Mouse (Mus musculus): ENCODE measurements around the gene Ctsh.
"Not testable (repeated sequence)": the region's sequence is repeated elsewhere in the genome, so short reads cannot be mapped to it uniquely, and the experiment has no call there.

The Ctsh gene

DNA sequence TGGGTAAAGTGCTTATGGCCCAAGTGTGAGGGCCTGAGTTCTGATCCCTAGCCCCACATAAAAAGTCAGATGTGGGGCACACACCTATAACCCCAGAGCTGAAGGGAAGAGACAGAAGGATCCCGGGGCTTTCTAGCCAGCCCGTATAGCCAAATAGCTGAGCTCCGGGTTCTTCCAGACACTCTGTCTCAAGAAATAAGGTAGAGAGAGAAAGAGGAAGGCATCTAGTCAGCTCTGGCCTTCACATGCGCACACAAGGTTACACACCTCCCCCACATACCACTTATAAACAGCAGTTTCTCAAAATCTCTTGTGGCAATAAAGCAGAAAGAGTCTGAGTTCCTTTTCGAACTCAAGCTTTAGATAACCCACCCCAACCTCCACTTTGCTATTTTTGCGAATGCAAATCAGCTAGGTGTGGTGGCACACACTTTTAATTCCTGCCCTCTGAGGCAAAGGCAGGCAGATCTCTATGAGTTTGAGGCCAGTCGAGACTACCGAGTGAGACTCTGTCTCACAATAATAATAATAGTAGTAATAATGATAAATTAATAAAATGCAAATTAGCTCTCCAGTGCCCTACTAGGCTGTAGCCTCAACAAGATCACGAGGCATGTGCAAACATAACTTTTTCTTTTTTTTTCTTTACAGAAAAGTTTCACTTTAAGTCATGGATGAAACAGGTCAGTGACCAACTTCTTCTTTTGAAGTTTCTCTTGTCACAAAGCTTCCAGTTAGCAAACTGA lies 6.0 kb downstream of the Ctsh start:
- DNase-seq = no peak

DNA sequence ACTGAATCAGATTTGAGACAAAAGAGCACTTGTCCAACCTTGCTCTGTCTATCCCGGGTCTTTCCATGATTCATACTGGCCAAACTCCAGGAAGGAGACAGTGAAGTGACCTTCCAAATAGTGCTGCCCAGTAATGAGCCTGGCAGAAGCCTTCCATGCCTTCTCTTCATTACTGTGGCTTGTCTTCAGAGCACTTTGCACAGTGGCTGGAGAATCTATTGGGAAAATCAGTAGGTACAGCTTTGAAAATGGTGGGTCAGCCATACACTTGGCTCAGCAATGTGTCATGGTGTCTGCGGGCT lies 6.6 kb downstream of the Ctsh start:
- no peak for DNase-seq

DNA sequence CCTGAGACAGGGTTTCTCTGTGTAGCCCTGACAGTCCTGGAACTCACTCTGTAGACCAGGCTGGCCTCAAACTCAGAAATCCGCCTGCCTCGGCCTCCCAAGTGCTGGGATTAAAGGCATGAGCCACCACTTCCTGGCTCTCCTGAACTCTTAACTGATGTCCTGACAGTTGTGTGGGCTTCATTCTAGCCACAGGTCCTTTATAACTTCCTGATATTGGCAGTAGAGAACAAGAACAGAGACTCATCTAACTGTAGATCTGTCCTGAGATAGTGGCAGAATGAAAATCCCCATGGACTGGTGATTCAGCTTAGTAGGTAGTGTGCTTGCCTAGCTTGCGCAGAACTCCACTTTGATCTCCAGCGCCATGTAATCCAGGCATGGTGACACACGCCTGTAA lies 7.0 kb downstream of the Ctsh start:
- DNase-seq = not testable (repeated sequence)

DNA sequence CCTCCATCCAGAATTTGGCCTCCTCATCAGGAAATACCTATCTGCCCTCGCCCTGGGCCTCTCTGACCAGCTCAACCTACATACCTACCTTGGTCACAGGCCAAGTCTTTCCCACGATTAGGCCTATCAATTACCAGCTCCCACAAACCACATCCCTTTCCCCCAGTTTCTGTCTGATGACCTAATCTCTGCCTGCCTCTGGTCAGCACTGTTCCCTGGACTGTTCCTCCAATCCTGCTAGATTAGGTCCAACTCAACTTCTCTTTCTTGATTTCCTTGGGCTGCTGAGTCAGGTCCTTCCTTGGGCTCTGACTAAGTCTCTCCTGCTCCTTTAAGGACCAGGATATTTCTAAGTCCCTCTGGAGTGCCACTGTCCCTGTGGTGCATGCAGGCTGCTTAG lies 13.4 kb downstream of the Ctsh start:
- no peak for DNase-seq

DNA sequence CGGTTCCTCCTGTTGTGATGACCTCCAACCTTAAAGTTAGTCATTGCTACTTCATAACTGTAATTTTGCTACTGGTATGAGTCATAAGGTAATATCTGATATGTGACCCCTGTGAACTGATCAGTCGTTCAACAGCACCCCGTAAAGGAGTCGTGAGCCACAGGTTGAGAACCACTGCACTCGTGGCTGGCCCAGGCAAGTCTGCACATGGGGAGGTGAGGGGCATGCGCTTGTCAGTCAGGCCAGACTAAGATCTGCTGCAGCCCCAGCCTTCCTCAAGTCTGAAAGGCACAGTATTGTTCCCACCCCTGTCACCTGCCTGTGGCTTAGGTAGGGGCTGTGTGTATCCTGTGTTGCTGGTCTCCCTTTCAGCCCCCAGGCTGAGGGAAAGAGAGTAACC lies 14.8 kb downstream of the Ctsh start:
- DNase-seq = no peak

DNA sequence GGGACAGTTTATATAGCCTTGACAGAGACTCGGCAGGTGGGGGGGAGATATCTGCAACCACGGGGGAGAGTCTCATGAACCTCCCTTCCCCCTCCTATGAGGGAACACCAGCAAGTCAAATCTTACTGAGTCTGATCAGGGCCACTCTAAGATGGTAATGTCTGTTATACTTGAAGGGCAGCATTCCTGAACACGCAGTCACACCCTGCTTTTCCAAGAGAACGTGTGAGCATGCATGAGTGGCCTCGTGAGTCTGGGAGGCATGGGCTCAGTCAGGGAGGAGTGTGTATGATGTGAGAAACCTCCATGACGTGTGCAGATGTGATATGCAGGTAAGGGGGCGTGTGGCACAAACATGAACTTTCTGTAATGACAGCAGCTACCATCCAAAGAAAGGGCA lies 15.5 kb downstream of the Ctsh start:
- DNase-seq = no peak

DNA sequence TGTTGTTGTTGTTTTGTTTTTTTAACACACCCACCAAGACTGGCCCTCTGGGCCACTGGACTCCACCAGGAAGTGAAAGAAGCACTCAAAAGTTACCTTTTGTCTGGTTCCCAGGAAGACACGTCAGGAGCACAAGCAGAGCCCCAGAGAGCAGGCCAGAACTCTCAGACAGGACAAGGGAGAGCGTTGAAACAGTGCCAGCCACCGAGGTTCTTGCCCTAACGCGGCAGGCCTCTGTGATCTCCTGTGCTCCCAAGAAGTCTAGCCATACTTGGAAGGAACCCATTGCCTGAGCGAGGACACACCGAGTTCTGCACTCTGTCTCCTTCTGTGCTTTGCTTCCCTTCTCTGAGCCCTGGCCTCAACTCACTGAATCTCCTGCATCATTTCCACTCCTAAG lies 16.2 kb downstream of the Ctsh start:
- no peak for DNase-seq

DNA sequence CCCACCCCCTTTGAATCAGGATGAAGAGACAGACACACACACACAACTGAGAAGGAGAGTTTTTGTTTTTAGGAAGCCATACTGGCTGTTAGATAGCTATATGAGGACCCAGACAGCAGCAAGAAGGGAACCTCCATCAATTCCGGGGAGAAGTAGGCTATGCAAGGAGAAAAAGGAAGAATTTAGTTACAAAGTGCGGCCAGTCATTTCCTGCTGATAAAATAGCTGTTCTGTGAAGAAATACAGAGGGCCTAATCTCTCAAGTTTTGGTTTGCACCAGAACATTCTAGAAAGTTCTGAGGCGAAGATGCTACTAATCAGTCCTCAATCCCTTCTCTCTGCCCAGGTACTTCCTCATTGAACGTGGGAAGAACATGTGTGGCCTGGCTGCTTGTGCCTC lies 21.4 kb downstream of the Ctsh start:
- DNase-seq = no peak

DNA sequence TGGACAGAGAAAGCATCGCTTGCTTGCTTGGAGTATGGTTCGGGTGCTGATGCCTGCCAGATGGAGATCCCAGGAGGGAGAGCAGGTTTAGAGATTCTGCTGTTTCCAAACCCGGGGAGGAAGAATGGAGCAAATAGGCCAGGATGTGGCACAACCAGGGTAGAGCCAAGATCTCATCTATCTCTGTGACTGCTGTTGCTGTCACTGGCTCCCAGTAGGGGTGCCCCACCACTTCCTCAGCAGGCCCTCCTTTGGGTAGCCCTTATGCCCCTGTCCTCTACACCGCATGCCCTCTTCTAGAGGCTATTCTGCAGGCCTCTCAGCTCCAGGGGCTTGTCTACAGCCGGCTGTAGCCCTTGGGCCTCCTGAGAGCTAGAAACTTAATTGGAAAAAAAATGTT lies 22.2 kb downstream of the Ctsh start:
- DNase-seq = no peak

DNA sequence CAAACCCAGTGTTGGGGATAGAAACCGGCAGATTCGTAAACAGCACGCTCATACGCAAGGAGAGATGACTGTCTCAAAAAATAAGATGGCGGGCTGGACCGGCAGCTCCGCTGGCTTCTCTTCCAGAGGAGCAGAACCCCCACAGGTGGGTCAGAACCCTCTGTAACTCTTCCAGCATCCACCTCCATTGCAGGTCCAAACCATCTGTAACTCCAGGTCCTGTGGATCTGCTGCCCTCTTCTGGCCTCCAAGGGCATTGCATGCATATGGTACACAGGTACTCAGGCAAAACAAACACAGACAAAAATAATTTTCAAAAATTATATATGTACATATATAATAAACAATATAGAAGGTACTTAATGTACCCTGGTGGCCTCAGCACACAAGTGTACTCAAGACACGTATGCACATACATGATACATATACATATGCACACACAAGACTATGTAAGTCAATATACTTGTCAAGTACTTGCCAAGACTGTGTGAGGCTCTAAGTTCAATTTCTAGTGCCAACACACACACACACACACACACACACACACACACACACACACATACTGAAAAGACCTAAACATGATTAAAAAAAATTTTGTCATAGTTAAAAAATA lies 23.0 kb downstream of the Ctsh start:
- peak; percentile 20 for DNase-seq

DNA sequence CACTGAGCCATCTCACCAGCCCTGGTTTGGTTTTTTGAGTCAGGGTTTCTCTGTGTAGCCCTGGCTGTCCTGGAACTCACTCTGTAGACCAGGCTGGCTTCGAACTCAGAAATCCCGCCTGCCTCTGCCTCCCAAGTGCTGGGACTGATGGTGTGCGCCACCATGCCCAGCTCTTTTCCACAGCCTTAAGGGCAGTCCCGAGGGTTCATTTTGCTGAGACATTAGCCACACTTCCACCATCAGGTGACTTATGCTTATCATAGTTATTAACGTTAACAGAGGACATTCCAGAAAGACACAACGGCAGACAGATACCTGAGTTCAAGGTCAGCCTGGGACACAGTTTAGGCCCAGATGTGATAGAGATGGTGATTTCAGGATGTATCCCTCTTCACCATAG lies 28.0 kb downstream of the Ctsh start:
- not testable (repeated sequence) for DNase-seq

DNA sequence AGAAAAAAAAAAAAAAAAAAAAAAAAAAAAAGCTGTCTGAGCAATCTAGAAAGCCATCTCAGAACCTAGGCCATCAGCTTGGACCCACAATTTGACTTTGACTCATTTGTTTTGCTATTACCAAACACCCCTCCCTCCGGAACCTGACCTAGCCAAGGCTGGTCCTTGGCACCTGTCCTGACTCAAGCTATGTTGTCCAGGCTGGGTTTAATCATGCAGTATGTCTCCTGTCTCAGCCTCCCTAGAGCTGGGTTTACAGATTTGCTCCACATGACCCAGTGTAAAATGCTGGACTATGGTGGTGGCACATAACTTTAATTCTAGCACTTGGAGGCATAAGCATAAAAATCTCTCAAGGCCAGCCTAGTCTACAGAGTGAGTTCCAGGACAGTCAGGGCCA lies 29.0 kb downstream of the Ctsh start:
- DNase-seq = no peak

DNA sequence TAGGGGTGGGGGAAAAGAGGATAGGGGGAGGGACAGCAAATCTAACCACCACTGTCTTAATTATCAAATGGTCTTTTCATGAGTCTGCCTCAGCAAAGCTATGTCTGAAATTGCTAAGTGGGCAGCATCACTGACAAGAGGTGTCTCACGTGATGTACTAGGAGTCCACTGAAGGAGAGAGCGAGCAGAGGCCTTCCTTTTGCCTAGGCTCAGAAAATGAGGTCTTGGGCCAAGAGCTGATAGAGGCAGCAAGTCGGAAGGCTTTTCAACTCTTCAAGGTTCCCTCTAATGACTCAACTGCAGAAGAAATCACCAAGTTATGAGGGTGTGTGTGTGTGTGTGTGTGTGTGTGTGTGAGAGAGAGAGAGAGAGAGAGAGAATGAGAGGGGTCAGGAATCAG lies 30.2 kb downstream of the Ctsh start:
- no peak for DNase-seq

DNA sequence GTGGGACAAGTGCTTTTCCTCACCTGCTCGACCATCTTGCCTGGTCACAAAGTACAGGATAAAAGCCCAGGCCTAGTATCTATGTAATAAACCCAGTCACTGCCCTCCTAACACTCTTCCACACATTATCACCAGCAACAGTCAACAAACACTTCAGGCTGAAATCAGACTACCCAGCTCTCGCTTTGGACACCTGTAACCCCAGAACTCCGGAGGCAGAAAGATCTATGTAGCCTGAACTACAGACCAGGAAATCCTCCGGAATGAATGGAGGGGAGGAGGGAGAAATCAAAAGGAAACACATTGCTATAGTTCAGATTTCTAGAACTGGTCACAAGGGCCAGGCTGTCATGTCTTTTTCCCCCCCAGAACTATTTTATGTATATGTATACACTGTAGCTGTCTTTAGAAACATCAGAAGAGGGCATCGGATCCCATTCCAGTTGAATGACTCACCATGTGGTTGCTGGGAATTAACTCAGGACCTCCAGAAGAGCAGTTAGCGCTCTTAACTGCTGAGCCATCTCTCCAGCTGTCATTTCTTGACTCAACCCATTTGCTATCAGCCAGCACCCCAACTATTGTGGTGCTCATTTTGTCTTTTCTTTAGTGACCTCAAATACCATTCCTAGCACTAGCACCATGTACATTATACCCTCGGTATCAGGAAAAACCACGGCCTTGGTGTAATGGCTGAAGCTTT lies 31.0 kb downstream of the Ctsh start:
- DNase-seq = no peak

DNA sequence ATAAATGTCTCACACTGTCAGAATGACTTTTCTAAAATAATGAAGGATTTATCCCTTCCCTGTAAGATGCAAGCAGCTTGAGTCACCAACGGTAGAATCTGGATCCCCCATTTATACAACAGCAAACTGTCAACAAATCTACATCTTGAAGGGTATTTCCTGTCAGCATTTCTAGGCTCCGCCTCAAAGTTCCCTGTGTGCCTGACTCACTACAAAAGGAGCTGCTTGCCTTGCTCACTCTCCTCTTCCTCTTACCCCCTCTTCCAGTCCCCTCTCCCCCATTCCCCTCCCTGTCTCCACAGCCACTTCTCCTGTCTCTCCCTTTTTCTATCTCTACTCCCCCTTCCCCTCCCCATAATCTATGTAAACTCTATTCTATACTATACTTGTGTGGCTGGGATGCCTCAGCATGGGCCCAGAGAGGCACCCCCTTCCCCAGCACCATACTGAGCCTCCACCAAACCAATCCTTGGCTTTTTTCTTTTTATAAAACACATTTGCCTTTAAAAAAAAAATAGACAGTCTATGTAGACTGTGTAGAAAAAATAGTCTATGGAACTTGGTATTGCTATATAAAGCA lies 34.0 kb downstream of the Ctsh start:
- no peak for DNase-seq

DNA sequence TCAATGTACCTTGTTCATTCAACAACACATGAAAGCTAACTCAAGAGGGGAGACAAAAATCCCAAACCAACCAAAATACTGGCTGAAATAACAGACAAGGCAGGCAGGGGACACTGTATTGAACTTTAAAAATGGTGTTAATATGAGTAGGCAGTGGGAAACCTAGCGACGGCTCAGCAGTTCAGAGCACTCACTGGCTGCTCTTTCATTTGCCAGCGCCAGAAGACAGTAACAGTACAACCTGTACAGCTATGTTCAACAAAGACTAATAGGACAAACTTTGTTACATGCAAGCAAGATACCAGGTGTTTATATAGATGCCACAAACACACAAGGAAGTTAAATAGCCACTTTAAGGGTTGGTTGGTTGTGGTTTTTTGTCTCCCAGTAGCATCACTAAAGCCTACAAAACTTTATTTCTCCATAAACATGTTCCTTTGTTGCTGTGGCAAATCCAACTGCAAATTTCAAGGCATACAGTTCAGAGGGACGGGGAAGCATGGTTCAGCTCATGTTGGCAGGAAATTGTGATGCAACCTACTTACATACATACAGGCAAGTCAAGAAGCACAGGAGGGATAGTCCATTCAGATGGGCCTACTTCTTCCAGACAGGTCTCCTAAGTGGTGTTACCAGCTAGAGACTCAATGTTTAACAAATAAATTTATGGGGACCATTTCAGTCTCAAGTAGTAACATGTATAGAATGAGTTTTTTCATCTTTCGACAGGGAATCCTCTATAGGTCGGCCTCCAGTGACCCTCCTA lies 35.6 kb downstream of the Ctsh start:
- no peak for DNase-seq

DNA sequence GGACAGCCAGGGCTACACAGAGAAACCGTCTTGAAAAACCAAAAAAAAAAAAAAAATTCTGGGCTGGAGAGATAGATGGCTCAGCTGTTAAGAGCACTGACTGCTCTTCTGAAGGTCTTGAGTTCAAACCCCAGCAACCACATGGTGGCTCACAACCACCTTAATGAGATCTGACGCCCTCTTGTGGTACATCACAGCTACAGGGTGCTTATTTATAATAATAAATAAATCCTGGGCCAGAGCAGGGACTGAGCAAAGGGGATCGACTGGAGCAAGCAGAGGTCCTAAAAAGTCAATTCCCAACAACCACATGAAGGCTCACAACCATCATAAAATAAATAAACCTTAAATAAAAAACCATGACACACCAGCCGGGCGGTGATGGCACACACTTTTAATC lies 45.0 kb downstream of the Ctsh start:
- DNase-seq = no peak

DNA sequence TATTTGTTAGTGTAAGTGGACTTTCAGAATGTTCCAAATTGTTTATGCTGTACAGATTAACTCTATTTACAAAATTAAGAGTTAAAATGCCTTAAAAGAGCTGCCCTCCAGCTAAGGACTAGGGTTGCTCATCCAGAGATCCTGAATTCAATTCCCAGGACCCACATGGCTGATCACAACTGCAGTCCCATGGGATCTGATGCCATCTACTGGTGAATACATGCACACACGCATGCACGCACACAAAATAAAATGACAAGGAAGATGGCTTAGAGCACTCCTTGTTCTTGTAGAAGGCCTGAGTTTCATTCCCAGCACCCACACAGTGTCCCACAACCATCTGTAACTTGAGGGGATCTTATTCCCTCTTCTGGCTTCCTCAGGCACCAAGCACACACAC lies 46.8 kb downstream of the Ctsh start:
- DNase-seq = no peak

DNA sequence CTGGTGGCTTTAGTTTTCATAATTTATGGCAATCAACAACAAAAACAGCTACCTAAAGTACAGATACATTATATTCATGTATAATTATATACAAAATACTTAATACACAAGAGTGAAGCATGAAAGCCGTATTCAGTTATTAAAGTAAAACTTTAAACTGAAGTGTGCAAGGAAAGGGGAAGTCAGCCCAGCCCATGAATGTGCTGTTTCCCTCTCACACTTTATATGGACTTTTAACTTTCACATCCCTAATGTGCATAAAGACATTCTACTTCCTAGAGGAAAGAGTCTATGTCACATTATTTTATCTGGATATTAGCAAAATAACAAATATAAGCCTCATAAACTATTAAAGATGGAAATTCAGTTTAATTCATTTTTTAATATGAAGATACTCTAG lies 51.5 kb downstream of the Ctsh start:
- DNase-seq = no peak

DNA sequence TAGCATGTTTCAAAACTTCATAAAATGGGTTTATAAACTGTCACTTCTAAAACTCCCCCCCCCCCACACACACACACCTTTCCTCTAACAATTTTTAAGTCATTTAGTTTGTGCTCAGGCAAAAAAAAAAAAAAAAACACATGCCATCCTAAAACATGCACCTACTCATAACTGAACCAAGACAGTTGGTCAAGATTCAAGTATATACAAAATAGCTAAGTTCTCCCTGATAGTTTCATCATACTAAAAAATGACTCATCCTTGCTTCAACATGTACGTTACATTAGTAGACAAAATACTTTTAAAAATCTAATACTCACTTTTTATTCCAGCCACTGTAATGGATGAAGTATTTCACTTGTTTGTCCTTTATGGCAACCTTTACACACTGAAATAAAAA lies 53.0 kb downstream of the Ctsh start:
- no peak for DNase-seq

DNA sequence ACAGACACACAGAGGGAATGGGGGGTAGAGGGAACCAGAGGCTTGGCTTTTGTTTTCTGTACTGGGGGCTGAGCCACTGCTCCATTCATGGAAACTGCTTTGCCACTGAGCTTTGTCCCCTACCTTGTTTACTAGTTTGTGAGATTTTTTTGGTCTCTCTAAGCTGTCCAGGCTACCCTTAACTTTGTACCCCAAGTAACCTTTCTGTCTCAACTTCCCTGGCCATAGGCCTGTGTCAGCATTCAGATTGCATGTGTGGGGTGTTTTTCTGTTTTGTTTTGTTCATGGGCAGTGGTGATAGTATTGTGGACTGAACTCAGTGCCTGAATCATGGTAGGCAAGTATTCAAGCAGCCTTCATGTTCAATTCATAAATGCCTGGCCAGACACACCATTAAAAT lies 54.3 kb downstream of the Ctsh start:
- no peak for DNase-seq

DNA sequence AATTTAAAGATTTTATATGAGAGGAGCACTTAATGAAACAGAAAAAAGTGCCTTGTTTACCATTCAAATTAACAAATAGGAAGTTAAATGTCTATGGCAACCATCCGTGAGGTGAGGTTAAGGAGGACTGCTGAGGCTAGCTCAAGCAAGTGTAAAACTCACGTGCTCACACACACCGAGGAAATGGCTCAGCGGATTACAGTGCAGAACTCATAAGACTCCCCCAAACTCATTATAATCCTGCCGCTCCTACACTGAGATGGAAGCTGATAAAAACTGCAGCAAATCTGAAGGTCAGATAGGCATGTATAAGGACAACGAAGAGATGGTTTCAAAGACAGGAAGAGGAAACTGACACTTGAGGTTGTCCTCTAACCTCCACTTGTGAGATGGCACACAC lies 55.4 kb downstream of the Ctsh start:
- no peak for DNase-seq

DNA sequence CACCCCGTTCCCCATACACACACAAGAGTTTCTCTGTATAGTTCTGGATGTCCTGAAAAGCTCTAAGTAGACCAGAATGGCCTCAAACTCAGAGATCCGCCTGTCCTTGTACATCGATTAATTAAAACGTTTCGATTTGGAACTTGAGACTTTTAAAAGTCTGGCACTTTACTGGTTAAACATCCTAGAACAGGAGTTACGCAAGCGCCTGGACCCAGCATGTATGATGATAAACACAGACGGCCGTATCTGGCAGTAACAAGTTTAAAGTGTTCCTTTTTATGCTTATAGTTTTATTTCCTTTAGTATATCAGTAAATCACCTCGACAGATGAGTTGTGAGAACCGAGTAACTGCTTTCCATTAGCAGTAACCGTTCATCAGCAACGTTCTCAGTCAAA lies 59.2 kb downstream of the Ctsh start:
- no peak for DNase-seq
